Mouse (Mus musculus): ENCODE results near the gene Susd1. TPM values are rescaled to one million over a fixed set of nuclear protein-coding genes. Genes with fewer than 3 reads are reported as not detected.
"Not testable (repeated sequence)": the region's sequence is repeated elsewhere in the genome, so short reads cannot be mapped to it uniquely, and the experiment has no call there.

Susd1 gene
- polyA plus RNA-seq, 1 experiment from 2014 or later = 9.6 TPM

GRCm38 (mm10) chr4:59301025-59301815 is 137.2 kb downstream of the Susd1 start:
- Histone ChIP-seq H3K4me3 (replicated peaks) (no peak overlapping the region), H3K9me3 (replicated peaks) (no peaks in the 10 kb centered on the region), H3K27ac (replicated peaks) (no peak overlapping the region), H3K9ac (no peak overlapping the region), H3K36me3 (replicated peaks) (no peaks in the 10 kb centered on the region), H3K4me2 (no peak overlapping the region), H3K4me1 (replicated peaks) (0 out of 2 replicates have a peak, but pooled peaks cover 3% of the 10 kb centered on the region), H3K27me3 (no peaks in the 10 kb centered on the region)
- no peak for ATAC-seq (ENCODE audit: insufficient read depth)
- WGBS (ENCODE audit: insufficient replicate concordance) = 71% methylated on average over 9 of the region's 9 CpGs

GRCm38 (mm10) chr4:59298719-59299496 is 139.5 kb downstream of the Susd1 start:
- WGBS (ENCODE audit: insufficient replicate concordance) = 52% methylated on average over 7 of the region's 7 CpGs
- Histone ChIP-seq H3K9ac (no peak overlapping the region), H3K27me3 (no peaks in the 10 kb centered on the region), H3K4me2 (no peak overlapping the region), H3K27ac (replicated peaks) (no peak overlapping the region), H3K4me1 (replicated peaks) (peaks cover 9% of the 10 kb centered on the region; the same call in 1 of the 2 replicates), H3K36me3 (replicated peaks) (no peaks in the 10 kb centered on the region), H3K4me3 (replicated peaks) (no peak overlapping the region), H3K9me3 (replicated peaks) (no peaks in the 10 kb centered on the region)
- no peak for ATAC-seq (ENCODE audit: insufficient read depth)

GRCm38 (mm10) chr4:59295127-59295526 is 143.3 kb downstream of the Susd1 start:
- H3K9me3 ChIP-seq (replicated peaks) = no peaks in the 10 kb centered on the region
- no peaks in the 10 kb centered on the region for H3K27me3 ChIP-seq
- H3K4me3 ChIP-seq (replicated peaks) = no peak overlapping the region
- H3K36me3 ChIP-seq (replicated peaks) = no peaks in the 10 kb centered on the region
- H3K4me1 ChIP-seq (replicated peaks) = peaks cover 19% of the 10 kb centered on the region
- no peak overlapping the region for H3K27ac ChIP-seq (replicated peaks)
- 85% methylated on average over 6 of the region's 6 CpGs for WGBS (ENCODE audit: insufficient replicate concordance)
- no peak overlapping the region for H3K4me2 ChIP-seq
- ATAC-seq (ENCODE audit: insufficient read depth) = no peak
- no peak overlapping the region for H3K9ac ChIP-seq

GRCm38 (mm10) chr4:59294661-59295060 is 143.8 kb downstream of the Susd1 start:
- Histone ChIP-seq H3K9me3 (replicated peaks) (no peaks in the 10 kb centered on the region), H3K4me1 (replicated peaks) (peaks cover 19% of the 10 kb centered on the region), H3K27me3 (no peaks in the 10 kb centered on the region), H3K9ac (no peak overlapping the region), H3K27ac (replicated peaks) (no peak overlapping the region), H3K4me3 (replicated peaks) (no peak overlapping the region), H3K4me2 (no peak overlapping the region), H3K36me3 (replicated peaks) (no peaks in the 10 kb centered on the region)
- no peak for ATAC-seq (ENCODE audit: insufficient read depth)
- 41% methylated on average over 3 of the region's 3 CpGs for WGBS (ENCODE audit: insufficient replicate concordance)

DNA sequence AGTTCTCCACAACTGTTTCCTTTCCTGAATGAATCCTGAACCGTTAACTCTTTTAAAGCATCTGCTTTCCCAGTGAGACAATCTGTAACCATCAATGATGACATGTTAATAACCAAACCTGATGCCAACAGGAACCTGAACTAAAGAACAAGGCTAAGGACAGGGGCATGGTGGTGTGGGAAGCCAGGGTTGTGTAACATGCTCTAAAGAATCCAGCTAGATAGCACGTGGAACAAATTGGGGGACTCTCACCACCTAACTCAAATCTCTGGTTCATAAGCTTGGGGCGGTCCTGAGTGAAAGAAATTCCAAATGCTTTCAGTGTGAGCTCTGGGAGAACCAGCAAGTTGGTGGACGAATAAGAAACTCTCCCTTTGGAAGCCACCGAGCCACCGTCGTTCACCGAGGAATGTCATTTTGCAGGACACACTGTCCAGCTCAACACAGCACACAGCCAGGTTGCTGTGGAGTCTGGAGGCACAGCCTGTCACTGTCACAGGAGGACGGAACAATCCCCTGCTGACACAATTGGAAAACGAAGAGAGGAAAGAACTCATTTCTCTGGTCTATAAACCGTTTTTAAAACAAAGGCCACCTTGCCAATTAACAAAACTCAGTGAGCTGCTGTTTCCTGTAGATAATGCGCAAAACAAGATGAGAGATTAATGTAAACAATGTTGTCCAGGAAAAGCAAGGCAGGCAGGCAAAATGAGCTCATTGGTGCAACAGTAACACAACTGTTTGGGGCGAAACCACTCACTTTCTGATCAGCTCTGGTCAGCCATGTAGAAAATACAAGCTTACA is 146.3 kb downstream of the Susd1 start:
- Histone ChIP-seq H3K4me1 (replicated peaks) (peaks cover 19% of the 10 kb centered on the region), H3K4me3 (replicated peaks) (no peak overlapping the region), H3K9me3 (replicated peaks) (no peaks in the 10 kb centered on the region), H3K4me2 (peak overlapping the region; percentile 0; the same call in 1 of the 2 replicates), H3K27ac (replicated peaks) (peak overlapping the region; percentile 49; the same call in 1 of the 2 replicates), H3K36me3 (replicated peaks) (no peaks in the 10 kb centered on the region), H3K9ac (no peak overlapping the region), H3K27me3 (no peaks in the 10 kb centered on the region)
- WGBS (ENCODE audit: insufficient replicate concordance) = 28% methylated on average over 13 of the region's 13 CpGs
- ATAC-seq (ENCODE audit: insufficient read depth) = peak; percentile 49; the same call in 1 of the 2 replicates

GRCm38 (mm10) chr4:59290972-59291576 is 147.4 kb downstream of the Susd1 start:
- WGBS (ENCODE audit: insufficient replicate concordance) = 44% methylated on average over 6 of the region's 6 CpGs

DNA sequence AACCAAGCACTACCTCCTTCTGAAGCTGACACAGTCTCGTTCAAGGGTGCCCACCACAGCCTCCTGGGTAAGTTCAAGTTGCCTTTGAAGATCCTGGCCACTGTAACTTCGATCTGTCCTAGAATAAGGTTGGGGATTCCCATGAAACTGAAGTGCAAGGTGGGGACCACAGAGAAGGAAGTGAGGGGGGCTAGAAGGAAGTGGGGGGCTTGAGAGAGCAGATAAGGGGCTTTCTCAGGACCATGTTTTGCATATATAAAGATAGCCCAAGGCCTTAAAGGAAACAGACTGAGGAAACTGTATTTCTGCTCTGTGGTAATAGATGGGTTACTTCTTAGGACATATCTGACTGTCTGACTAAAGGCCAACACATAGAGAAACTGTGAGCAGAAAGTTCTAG is 151.3 kb downstream of the Susd1 start:
- H3K27ac ChIP-seq (replicated peaks) = no peak overlapping the region
- H3K27me3 ChIP-seq = no peaks in the 10 kb centered on the region
- H3K36me3 ChIP-seq (replicated peaks) = no peaks in the 10 kb centered on the region
- H3K4me1 ChIP-seq (replicated peaks) = peaks cover 16% of the 10 kb centered on the region
- ATAC-seq (ENCODE audit: insufficient read depth) = no peak
- no peak overlapping the region for H3K4me3 ChIP-seq (replicated peaks)
- WGBS (ENCODE audit: insufficient replicate concordance) = 23% methylated on average over 2 of the region's 2 CpGs
- H3K9ac ChIP-seq = no peak overlapping the region
- H3K9me3 ChIP-seq (replicated peaks) = no peaks in the 10 kb centered on the region
- H3K4me2 ChIP-seq = no peak overlapping the region

More at GRCm38 (mm10) chr4:59290972-59291576, 147.4 kb downstream of the Susd1 start:
- Histone ChIP-seq H3K9me3 (replicated peaks) (no peaks in the 10 kb centered on the region), H3K4me1 (replicated peaks) (peaks cover 19% of the 10 kb centered on the region), H3K27ac (replicated peaks) (no peak overlapping the region), H3K4me2 (no peak overlapping the region), H3K36me3 (replicated peaks) (no peaks in the 10 kb centered on the region), H3K27me3 (no peaks in the 10 kb centered on the region), H3K9ac (no peak overlapping the region), H3K4me3 (replicated peaks) (no peak overlapping the region)
- no peak for ATAC-seq (ENCODE audit: insufficient read depth)

- not testable (repeated sequence) for H3K27me3 ChIP-seq; H3K4me3 ChIP-seq (replicated peaks); H3K9me3 ChIP-seq (replicated peaks); H3K36me3 ChIP-seq (replicated peaks); H3K9ac ChIP-seq; H3K27ac ChIP-seq (replicated peaks); ATAC-seq (ENCODE audit: insufficient read depth); H3K4me2 ChIP-seq
- 69% methylated on average over 6 of the region's 6 CpGs for WGBS (ENCODE audit: insufficient replicate concordance)
- peaks cover 21% of the 10 kb centered on the region for H3K4me1 ChIP-seq (replicated peaks)
Observed at GRCm38 (mm10) chr4:59286351-59286750, 152.1 kb downstream of the Susd1 start.

DNA sequence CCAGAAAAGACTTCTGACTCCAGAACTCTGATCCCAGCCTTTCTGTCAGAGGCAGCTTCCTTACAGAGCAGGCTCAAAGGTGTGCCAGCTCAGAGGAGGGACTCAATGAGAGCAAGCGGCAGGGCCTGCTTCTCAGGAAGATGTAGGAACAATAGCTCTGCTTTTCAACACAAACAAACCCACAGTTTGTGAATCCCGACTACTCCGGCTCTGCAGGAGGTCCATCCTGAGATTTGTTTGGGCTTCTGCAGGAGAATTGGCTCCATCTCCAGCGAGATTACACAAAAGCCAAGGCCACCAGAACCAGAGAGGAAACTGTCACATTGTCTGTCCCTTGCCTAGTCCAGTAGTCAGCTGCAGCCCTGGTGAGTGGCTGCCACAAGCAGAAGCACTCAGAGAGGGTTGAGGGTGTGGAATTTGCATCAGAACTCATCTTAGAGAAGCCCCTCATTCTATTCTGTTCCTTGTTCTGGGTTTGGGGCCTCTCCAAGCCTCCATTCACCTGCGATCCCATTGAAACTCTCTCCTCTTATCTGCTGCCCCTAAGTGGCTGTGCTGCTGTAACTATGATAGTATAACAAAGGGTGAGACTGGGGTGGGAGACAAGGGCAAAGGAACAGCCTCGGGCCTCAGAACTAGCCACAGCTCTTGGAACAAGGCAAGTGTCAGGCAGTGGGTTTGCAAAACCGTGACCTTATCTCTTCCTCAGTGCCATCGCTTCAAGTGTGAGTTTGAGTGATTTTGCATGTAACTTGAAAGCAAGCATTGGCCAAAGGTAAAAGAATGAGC is 155.5 kb downstream of the Susd1 start:
- H3K27ac ChIP-seq (replicated peaks) = no peak overlapping the region; the same call in 1 of the 2 replicates
- no peak for ATAC-seq (ENCODE audit: insufficient read depth)
- no peak overlapping the region for H3K4me3 ChIP-seq (replicated peaks)
- no peaks in the 10 kb centered on the region for H3K27me3 ChIP-seq
- no peaks in the 10 kb centered on the region for H3K36me3 ChIP-seq (replicated peaks)
- no peak overlapping the region for H3K4me2 ChIP-seq
- no peak overlapping the region for H3K9ac ChIP-seq
- H3K4me1 ChIP-seq (replicated peaks) = peaks cover 38% of the 10 kb centered on the region
- 34% methylated on average over 8 of the region's 8 CpGs for WGBS (ENCODE audit: insufficient replicate concordance)
- H3K9me3 ChIP-seq (replicated peaks) = no peaks in the 10 kb centered on the region

DNA sequence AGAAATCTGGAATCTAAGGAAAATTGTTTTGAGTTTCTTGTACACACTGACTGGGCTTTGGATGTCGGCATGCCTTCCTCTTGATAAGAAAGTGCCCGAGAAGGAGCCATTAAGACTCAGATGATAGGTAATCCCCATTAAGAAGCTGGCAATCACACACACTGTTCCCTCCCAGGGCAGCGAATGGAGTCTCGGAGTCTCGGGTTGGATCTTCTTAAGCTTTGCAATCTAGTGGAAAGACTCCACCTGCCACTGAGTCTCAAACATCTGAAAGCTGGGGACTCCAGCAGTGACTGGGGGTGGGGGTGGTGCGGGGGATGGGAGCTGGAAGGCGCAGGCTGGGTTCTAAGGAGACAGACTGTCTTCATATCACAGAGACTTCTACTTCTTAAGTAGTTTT is 156.3 kb downstream of the Susd1 start:
- no peaks in the 10 kb centered on the region for H3K9me3 ChIP-seq (replicated peaks)
- no peak overlapping the region for H3K9ac ChIP-seq
- 40% methylated on average over 7 of the region's 7 CpGs for WGBS (ENCODE audit: insufficient replicate concordance)
- no peak overlapping the region for H3K4me2 ChIP-seq
- no peak overlapping the region for H3K4me3 ChIP-seq (replicated peaks)
- no peak for ATAC-seq (ENCODE audit: insufficient read depth)
- H3K27me3 ChIP-seq = no peaks in the 10 kb centered on the region
- peaks cover 45% of the 10 kb centered on the region for H3K4me1 ChIP-seq (replicated peaks)
- no peak overlapping the region for H3K27ac ChIP-seq (replicated peaks)
- no peaks in the 10 kb centered on the region for H3K36me3 ChIP-seq (replicated peaks)
